Mouse (Mus musculus): ENCODE data around the gene Dnmbp.

Gene Dnmbp

DNA sequence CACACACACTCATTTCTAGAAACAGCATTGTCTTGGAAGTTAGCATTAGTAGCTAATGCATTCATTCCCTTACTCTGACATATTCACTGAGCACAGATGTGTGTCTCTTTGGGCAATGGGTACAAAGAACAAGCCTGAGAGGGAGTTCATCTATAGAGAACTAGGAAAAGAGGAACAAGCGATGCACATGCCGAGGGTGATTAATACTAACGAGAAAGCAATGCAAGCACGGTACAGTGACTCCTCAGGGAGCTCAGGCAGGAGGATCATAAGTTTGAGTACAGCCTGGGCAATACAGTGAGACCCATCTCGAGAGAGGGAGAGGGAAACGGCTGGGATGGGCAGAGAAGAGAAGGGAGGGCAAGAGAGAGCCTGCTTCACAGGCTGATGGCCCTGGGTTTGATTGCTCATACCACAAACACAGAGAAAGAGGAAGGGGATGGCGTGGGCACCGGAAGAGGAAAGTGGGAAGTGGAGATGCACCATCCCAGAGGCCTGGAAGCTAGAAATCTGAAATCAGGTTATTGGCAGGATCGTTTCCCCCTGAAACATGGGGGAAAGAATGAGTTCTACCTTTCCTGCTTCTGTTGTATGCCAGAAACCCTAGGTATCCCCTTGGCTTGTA is 138.5 kb downstream of the Dnmbp start:
- DNase-seq (ENCODE audit: low spot score in 2 of 2): no peak

DNA sequence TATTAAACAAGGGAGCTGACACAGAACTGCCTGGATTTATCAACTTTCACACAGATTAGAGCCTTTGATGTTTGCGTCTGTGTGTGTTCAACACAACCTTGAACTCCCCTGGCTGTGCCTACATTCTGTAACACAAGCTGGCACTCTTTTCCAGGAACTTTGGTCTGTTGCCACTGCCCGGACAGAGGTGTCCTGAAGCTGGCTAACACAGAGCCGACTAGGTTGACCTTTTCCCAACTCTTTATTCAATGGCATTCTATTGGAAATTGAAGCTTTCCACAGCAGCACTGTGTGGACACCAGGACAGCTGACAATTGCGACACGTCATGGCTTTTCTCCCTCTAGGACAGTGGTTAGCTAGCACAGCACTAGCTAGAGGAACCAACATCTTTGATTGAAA is 142.8 kb downstream of the Dnmbp start:
- no peak for DNase-seq (ENCODE audit: low spot score in 2 of 2)
